Mouse (Mus musculus): ENCODE measurements at regions not wholly inside any gene's neighbourhood (a gene's known extent, or its start where the extent isn't known, plus 50 kb on each side); places are given as distances from the start of the nearest gene placed in this dataset.

- no peak for TF ChIP-seq CTCF (IDR thresholded peaks at IDR 0.05; ENCODE audit: extremely low read depth, insufficient read depth, low read length)
- TF ChIP-seq POLR2A (IDR thresholded peaks at IDR 0.05; ENCODE audit: extremely low read depth, insufficient read depth, low read length), result no peak
Measured at GRCm38 (mm10) chr5:43024006-43024593, 208.9 kb upstream of the Cpeb2 start.

Measured in cortical plate, adult 2 months (tissue).